In genomic region chr3:30306080-30306479, GRCm38 (mm10) we compare ENCODE assay signal across 14 mouse cellular contexts.
"Had no signal": no experiment of that assay in that cellular context is flagged by ENCODE, and none has a peak within 500 bp of the region (broad histone marks: within the 10 kb centered on the region; RNA-seq: fewer than 3 reads in every experiment).

No protein-coding gene starts in this region.

- H3K9me3 ChIP-seq: limb, embryonic 15.5 days; liver, embryonic 15.5 days; midbrain, embryonic 10.5 days; neural tube, embryonic 15.5 days had no signal

- DNase-seq: kidney, postnatal 25 days; lung, embryonic 14.5 days; lung, postnatal 10 days; lung, postnatal 4 days; midbrain, embryonic 14.5 days; right cerebral cortex, adult 18-20 months; right cerebral cortex, postnatal 25 days; thymus, postnatal 4 days had no signal

- H3K4me1 ChIP-seq: liver, embryonic 15.5 days had no signal

- H3K4me3 ChIP-seq: left cerebral cortex, adult 2 months; limb, embryonic 15.5 days; liver, embryonic 15.5 days; midbrain, embryonic 10.5 days; myocyte; neural tube, embryonic 15.5 days had no signal

- H3K27ac ChIP-seq: left cerebral cortex, adult 2 months; limb, embryonic 15.5 days; liver, embryonic 15.5 days; midbrain, embryonic 10.5 days; neural tube, embryonic 15.5 days had no signal

- H3K9ac ChIP-seq: limb, embryonic 15.5 days; liver, embryonic 15.5 days; lung, embryonic 14.5 days; neural tube, embryonic 15.5 days had no signal

- H3K4me2 ChIP-seq: limb, embryonic 15.5 days; liver, embryonic 15.5 days; lung, embryonic 14.5 days; neural tube, embryonic 15.5 days had no signal

- H3K36me3 ChIP-seq: limb, embryonic 15.5 days; liver, embryonic 15.5 days; midbrain, embryonic 10.5 days; neural tube, embryonic 15.5 days had no signal

- H3K27me3 ChIP-seq: limb, embryonic 15.5 days; liver, embryonic 15.5 days; neural tube, embryonic 15.5 days had no signal
